Mouse (Mus musculus) myocyte (in vitro differentiated cells): ENCODE measurements around the gene Gm49342.
"Not testable (repeated sequence)": the region's sequence is repeated elsewhere in the genome, so short reads cannot be mapped to it uniquely, and the experiment has no call there.

Source experiments
- E2F4 ChIP-seq: IDR thresholded peaks from one replicate; pipeline ENCODE4 v1.6.1; 2011; ENCODE audit warnings: mild to moderate bottlenecking, control low read depth, moderate library complexity; ENCODE audit not compliant: insufficient read depth
- POLR2A ChIP-seq: IDR thresholded peaks from one replicate; pipeline ENCODE4 v1.6.1; 2011; ENCODE audit warnings: low read depth, mild to moderate bottlenecking, control low read depth, moderate library complexity; ENCODE audit not compliant: insufficient read length
- REST ChIP-seq: IDR thresholded peaks from one replicate; pipeline ENCODE4 v1.6.1; 2011; ENCODE audit warnings: mild to moderate bottlenecking, control low read depth, moderate library complexity; ENCODE audit not compliant: insufficient read depth, insufficient read length
- TCF3 ChIP-seq: IDR thresholded peaks from one replicate; pipeline ENCODE4 v1.6.1; 2011; ENCODE audit warnings: low read depth, control low read depth; ENCODE audit not compliant: insufficient read length
- USF1 ChIP-seq: IDR thresholded peaks from one replicate; pipeline ENCODE4 v1.6.1; 2011; ENCODE audit warnings: low read depth, mild to moderate bottlenecking, control low read depth, moderate library complexity

GRCm38 (mm10) chr14:50958289-50958995 is 14.1 kb downstream of the Gm49342 start:
- not testable (repeated sequence) for TF ChIP-seq POLR2A, E2F4, REST, USF1, TCF3
